ENCODE assay signal across 9 mouse cellular contexts in the genomic region with DNA sequence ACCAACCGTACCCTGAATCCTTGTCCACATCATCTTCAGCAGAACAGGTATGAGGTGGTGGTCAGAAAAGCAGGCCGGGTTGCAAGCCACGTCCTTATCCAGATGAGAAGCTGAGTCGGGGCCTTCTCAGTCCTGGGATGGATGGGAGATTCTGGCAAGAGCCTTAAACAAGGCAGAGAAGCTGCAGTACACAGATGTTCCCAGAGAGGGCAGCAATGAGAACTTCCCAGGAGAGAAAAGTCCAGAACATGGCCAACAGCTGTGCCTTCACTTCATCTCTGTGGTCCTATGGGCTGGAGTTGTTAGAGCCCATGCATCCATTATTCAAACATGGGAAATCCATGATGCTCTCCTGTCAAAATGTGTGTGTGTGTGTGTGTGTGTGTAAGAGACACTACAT. TPM values are rescaled to one million over a fixed set of nuclear protein-coding genes. Genes with fewer than 3 reads are reported as not detected.
A peak's percentile ranks its signal among the peaks of the same experiment; 100 is the strongest.
DNase-seq lines count a peak whose midpoint lies in the region; ATAC-seq and TF ChIP-seq lines count a peak whose summit lies in the region.
"Had no signal": no experiment of that assay in that cellular context is flagged by ENCODE, and none has a peak within 500 bp of the region (broad histone marks: within the 10 kb centered on the region; RNA-seq: fewer than 3 reads in every experiment).

No protein-coding gene starts in this region.

- no peaks in the 10 kb centered on the region for H3K4me1 ChIP-seq in kidney, embryonic 14.5 days (ENCODE audit: control insufficient read depth, insufficient read depth, low read length)
- peaks cover 0 to 7% of the 10 kb centered on the region in 2 experiments; a peak in 2 of 4 replicates for H3K4me1 ChIP-seq in ES-E14 (ENCODE audit: control insufficient read depth in 2 of 2, insufficient read depth in 2 of 2, low read length in 2 of 2, poor library complexity in 1 of 2)
- no peaks in the 10 kb centered on the region for H3K4me1 ChIP-seq in olfactory bulb, adult 2 months (ENCODE audit: control insufficient read depth, insufficient read depth, low read length)

- no peaks in the 10 kb centered on the region for H3K27me3 ChIP-seq in kidney, embryonic 14.5 days (ENCODE audit: control insufficient read depth, insufficient read depth, low read length)

- in situ Hi-C loops in ES-E14 (cut with MboI; ENCODE audit: low sequenced_read_pairs in 2 of 2, unreplicated experiment in 2 of 2) = no loop called here

- H3K36me3 ChIP-seq in kidney, embryonic 14.5 days (ENCODE audit: control insufficient read depth, insufficient read depth, low read length) = no peaks in the 10 kb centered on the region
- no peaks in the 10 kb centered on the region for H3K36me3 ChIP-seq in ES-E14 (ENCODE audit: control insufficient read depth, insufficient read depth, low read length, poor library complexity, severe bottlenecking)

- no peak for ATAC-seq in kidney, embryonic 14.5 days (ENCODE audit: low FRiP score, low TSS enrichment)

- DNase-seq in kidney, adult 11 months = peak; percentile 13
- DNase-seq in ES-E14 (ENCODE audit: low read depth, low spot score) (peak; percentile 81), MN1 (ENCODE audit: low spot score) (no peak)
- DNase-seq in c-Kit-negative CD71-positive TER-119-positive erythroid progenitor cells, embryonic 14.5 days (ENCODE audit: low read depth, low spot score) = peak; percentile 52
- peak; percentile 46 to 58 for DNase-seq in frontal cortex, postnatal 36 days (ENCODE audit: low spot score in 2 of 2)
- DNase-seq in left cerebral cortex, postnatal 4 days = peak; percentile 63

- no peak overlapping the region for H3K9ac ChIP-seq in kidney, embryonic 14.5 days (ENCODE audit: low read depth, low read length)
- H3K9ac ChIP-seq in ES-E14 (ENCODE audit: insufficient read depth, low read depth, low read length, poor library complexity, severe bottlenecking) = no peak overlapping the region

- intact Hi-C loops in left cerebral cortex, postnatal 4 days (cut with DNase I) = loop anchor here (5.0 to 10.0 kb wide), 4 partner anchors 99 to 477 kb away; partner anchors contain the start of gene Rsph1

- no peak overlapping the region for H3K4me3 ChIP-seq in kidney, embryonic 14.5 days (ENCODE audit: low read length)
- H3K4me3 ChIP-seq in ES-E14 (ENCODE audit: insufficient read depth in 1 of 2, low read depth in 1 of 2, low read length in 2 of 2, poor library complexity in 1 of 2, severe bottlenecking in 1 of 2) = no peak overlapping the region
- H3K4me3 ChIP-seq in olfactory bulb, adult 2 months (ENCODE audit: insufficient read depth, low read depth, low read length) = no peak overlapping the region

- no peak for TF ChIP-seq POLR2A in olfactory bulb, adult 2 months (IDR thresholded peaks at IDR 0.05; ENCODE audit: insufficient read depth, low read depth, low read length)

- TF ChIP-seq CTCF in olfactory bulb, adult 2 months (IDR thresholded peaks at IDR 0.05; ENCODE audit: insufficient read depth, low read depth, low read length) = peak; percentile 26; the same call in 1 of the 2 replicates

- 66% methylated on average over 4 of the region's 4 CpGs for WGBS in kidney, embryonic 14.5 days
- 59% methylated on average over 4 of the region's 4 CpGs for WGBS in olfactory bulb, adult 2 months

- H3K27ac ChIP-seq in kidney, embryonic 14.5 days (ENCODE audit: low read depth, low read length) = no peak overlapping the region
- H3K27ac ChIP-seq in ES-E14 (ENCODE audit: insufficient read depth, low read depth, low read length, poor library complexity, severe bottlenecking) = no peak overlapping the region
- no peak overlapping the region for H3K27ac ChIP-seq in olfactory bulb, adult 2 months (ENCODE audit: insufficient read depth, low read depth, low read length)
- H3K27ac ChIP-seq: macrophage had no signal

- no peak overlapping the region for H3K4me2 ChIP-seq in kidney, embryonic 14.5 days (replicated peaks; ENCODE audit: low read depth, low read length)

- no peaks in the 10 kb centered on the region for H3K9me3 ChIP-seq in kidney, embryonic 14.5 days (ENCODE audit: control insufficient read depth, low read length)
- no peaks in the 10 kb centered on the region for H3K9me3 ChIP-seq in ES-E14 (ENCODE audit: control insufficient read depth, insufficient read depth, low read depth, low read length)

TF ChIP-seq in ES-E14, 5 proteins besides CTCF, POLR2A, EP300 and RAD21:
- no peak for TF ChIP-seq ZNF384 (IDR thresholded peaks at IDR 0.05; ENCODE audit: low read depth, low read length)
- TF ChIP-seq MAFK (IDR thresholded peaks at IDR 0.05; ENCODE audit: insufficient read depth, low read depth, low read length) = no peak
- TF ChIP-seq CHD2 (IDR thresholded peaks at IDR 0.05; ENCODE audit: low read depth, low read length) = no peak
- no peak for TF ChIP-seq ZC3H11A (IDR thresholded peaks at IDR 0.05; ENCODE audit: borderline replicate concordance, low read depth, low read length)
- TF ChIP-seq HCFC1 (IDR thresholded peaks at IDR 0.05; ENCODE audit: borderline replicate concordance, insufficient read depth, low read length) = no peak

RNA-seq across cellular contexts. Expression of gene Abcg1, which starts 39.2 kb away (rescaled TPM):
- polyA plus RNA-seq in kidney, embryonic 14.5 days (2014; fragmentation: Nextera tagmentation; extraction: Ambion mirVana) = 4.0 and 5.4 TPM in 2 replicates
- total RNA-seq in ES-E14 (2012; rRNA removed) = 9.3 and 33.4 TPM in 2 replicates
- 10 to 100 TPM; 18.5 to 20.0 TPM for total RNA-seq in left cerebral cortex, postnatal 4 days (2021)
- not detected in 2 replicates for polyA plus RNA-seq in olfactory bulb, adult 2 months (2012; ENCODE audit: insufficient read depth, insufficient read length, low replicate concordance, missing spikeins)
